Mouse (Mus musculus) MEL (cell line): ENCODE data around the gene Aldh3b1.

Source experiments
- CHD2 ChIP-seq: IDR thresholded peaks from 2 replicates; pipeline ENCODE4 v1.6.1; 2011; ENCODE audit warnings: low read length, improper control_type of control experiment
- ETS1 ChIP-seq: IDR thresholded peaks from 2 replicates; pipeline ENCODE4 v1.6.1; 2012; ENCODE audit warnings: low read depth, mild to moderate bottlenecking, inconsistent platforms, low read length, improper control_type of control experiment, moderate library complexity
- GABPA ChIP-seq: IDR thresholded peaks from 2 replicates; pipeline ENCODE4 v1.6.1; 2012; ENCODE audit warnings: low read depth, mild to moderate bottlenecking, inconsistent platforms, low read length, improper control_type of control experiment, moderate library complexity
- GATA1 ChIP-seq: IDR thresholded peaks from 2 replicates; pipeline ENCODE4 v1.6.1; 2011; ENCODE audit warnings: low read depth, low read length, improper control_type of control experiment
- MAFK ChIP-seq: IDR thresholded peaks from 2 replicates; pipeline ENCODE4 v1.6.1; 2011; ENCODE audit warnings: low read depth, mild to moderate bottlenecking, low read length, improper control_type of control experiment, borderline replicate concordance
- MAZ ChIP-seq: IDR thresholded peaks from 2 replicates; pipeline ENCODE4 v1.6.1; 2012; ENCODE audit warnings: low read depth, mild to moderate bottlenecking, inconsistent platforms, low read length, improper control_type of control experiment
- POLR2A ChIP-seq, 2 experiments: IDR thresholded peaks; 2 replicates each; pipeline ENCODE4 v1.6.1; 2011 to 2012; ENCODE audit warnings: low read length in 2 of 2, mild to moderate bottlenecking in 2 of 2, control low read depth in 1 of 2, improper control_type of control experiment in 1 of 2, low read depth in 1 of 2, moderate library complexity in 1 of 2; ENCODE audit not compliant: control insufficient read depth in 1 of 2, insufficient read depth in 1 of 2, poor library complexity in 1 of 2

- TF ChIP-seq ETS1 (no peak), GATA1 (no peak), MAFK (no peak), POLR2A (IDR thresholded peaks at IDR 0.05; ENCODE audit: control insufficient read depth in 1 of 2, insufficient read depth in 1 of 2, low read depth in 1 of 2, low read length in 2 of 2, poor library complexity in 1 of 2) (no peak), CHD2 (no peak), GABPA (no peak), MAZ (no peak)
These were observed 30.7 kb downstream of the Aldh3b1 start for GRCm38 (mm10) chr19:3898952-3899351.
